Mouse (Mus musculus): ENCODE results near the gene Gm28048. TPM values are rescaled to one million over a fixed set of nuclear protein-coding genes. Genes with fewer than 3 reads are reported as not detected.

Gm28048 gene
- polyA plus RNA-seq, 1 experiment from 2014 or later = 15.8 TPM

DNA sequence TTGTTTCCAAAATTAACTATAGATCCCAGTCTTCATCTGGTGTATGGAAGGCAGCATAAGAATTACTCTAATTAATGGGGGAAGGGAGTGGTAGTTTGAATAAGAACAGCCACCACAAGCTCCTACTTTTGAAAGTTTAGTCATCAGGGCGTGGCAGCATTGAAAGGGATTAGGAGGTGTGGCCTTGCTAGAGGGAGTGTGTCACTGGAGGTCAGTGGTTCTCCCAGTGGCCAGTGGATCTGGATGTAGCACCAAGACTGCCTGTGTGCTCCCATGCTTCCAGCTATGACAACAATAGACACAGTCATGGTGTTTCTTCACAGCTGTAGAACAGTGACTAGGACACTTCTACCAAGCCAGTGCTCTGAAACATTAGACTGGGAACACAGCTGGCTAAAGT is 32.8 kb downstream of the Gm28048 start:
- Histone ChIP-seq H3K9ac (ENCODE audit: low read depth, low read length) (no peak overlapping the region), H3K9me3 (ENCODE audit: control insufficient read depth) (no peaks in the 10 kb centered on the region), H3K27ac (ENCODE audit: low read depth, low read length) (no peak overlapping the region), H3K4me1 (replicated peaks; ENCODE audit: control insufficient read depth, insufficient read depth, low read length) (no peaks in the 10 kb centered on the region), H3K4me2 (replicated peaks; ENCODE audit: low read depth) (no peak overlapping the region), H3K4me3 (ENCODE audit: low read depth, low read length) (no peak overlapping the region), H3K27me3 (replicated peaks; ENCODE audit: control insufficient read depth, insufficient read depth, low read length) (no peaks in the 10 kb centered on the region), H3K36me3 (ENCODE audit: control insufficient read depth, insufficient read depth) (0 out of 2 replicates have a peak, but pooled peaks cover 5% of the 10 kb centered on the region)
- WGBS = 90% methylated on average over 1 of the region's 1 CpGs
- TF ChIP-seq CTCF (IDR thresholded peaks at IDR 0.05; ENCODE audit: low read depth) = no peak
- no peak for ATAC-seq

DNA sequence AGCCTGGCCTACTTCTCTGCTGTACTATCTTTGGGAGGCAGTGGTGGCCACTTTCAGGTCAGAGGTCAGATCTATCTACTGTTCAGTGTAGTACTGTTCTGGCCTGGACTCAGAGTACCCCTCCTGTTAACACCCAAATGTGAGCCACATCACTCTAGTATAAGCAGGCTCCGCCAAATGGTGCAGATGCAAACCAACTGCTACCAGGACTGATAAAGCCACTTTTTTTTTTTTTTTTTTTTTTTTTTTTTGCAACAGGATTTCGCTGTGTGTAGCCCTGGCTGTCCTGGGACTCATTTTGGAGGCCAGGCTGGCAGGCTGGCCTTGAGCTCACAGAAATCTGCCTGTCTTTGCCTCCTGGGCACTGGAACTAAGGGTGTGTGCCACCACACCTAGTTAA is 42.9 kb downstream of the Gm28048 start:
- H3K27me3 ChIP-seq (replicated peaks; ENCODE audit: control insufficient read depth, insufficient read depth, low read length) = no peaks in the 10 kb centered on the region
- WGBS = 94% methylated on average over 2 of the region's 2 CpGs

DNA sequence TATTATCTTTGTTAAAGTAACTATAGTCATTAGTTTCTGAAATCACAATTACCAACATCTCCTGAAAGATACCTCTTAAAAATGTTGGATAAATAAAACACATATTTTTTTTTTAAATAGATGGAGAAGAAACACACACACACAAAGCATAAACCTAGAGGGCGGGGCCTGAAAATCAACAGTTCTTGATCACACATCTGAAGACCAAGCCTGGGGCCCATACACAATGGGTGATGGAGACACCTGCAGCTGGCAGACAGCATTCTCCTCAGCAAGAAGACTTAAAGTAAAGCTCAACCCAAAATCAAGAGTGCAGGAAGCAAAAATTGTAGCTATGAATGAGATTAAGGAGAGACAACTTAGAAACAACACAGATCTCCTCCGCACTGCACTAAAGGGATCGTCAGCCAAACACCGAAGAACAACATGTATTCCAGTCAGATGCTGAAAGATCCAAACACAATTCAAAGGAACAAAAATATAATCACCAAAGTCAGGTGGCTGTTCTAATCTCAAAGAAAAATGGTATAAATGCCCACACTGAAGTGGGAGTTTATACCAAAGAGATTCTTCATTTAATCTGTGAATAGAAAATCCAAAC is 44.1 kb downstream of the Gm28048 start:
- no peak for TF ChIP-seq CTCF (IDR thresholded peaks at IDR 0.05; ENCODE audit: low read depth)
- no peak overlapping the region for H3K27ac ChIP-seq (ENCODE audit: low read depth, low read length)
- H3K36me3 ChIP-seq (ENCODE audit: control insufficient read depth, insufficient read depth) = no peaks in the 10 kb centered on the region
- H3K9ac ChIP-seq (ENCODE audit: low read depth, low read length) = no peak overlapping the region
- WGBS = 95% methylated on average over 4 of the region's 4 CpGs
- H3K9me3 ChIP-seq (ENCODE audit: control insufficient read depth) = no peaks in the 10 kb centered on the region
- H3K4me3 ChIP-seq (ENCODE audit: low read depth, low read length) = no peak overlapping the region
- H3K27me3 ChIP-seq (replicated peaks; ENCODE audit: control insufficient read depth, insufficient read depth, low read length) = no peaks in the 10 kb centered on the region
- no peaks in the 10 kb centered on the region for H3K4me1 ChIP-seq (replicated peaks; ENCODE audit: control insufficient read depth, insufficient read depth, low read length)
- H3K4me2 ChIP-seq (replicated peaks; ENCODE audit: low read depth) = no peak overlapping the region
- no peak for ATAC-seq

More for the DNA sequence above, 42.9 kb downstream of the Gm28048 start:
- Histone ChIP-seq H3K4me3 (ENCODE audit: low read depth, low read length) (no peak overlapping the region), H3K4me1 (replicated peaks; ENCODE audit: control insufficient read depth, insufficient read depth, low read length) (no peaks in the 10 kb centered on the region), H3K27ac (ENCODE audit: low read depth, low read length) (no peak overlapping the region), H3K36me3 (ENCODE audit: control insufficient read depth, insufficient read depth) (no peaks in the 10 kb centered on the region), H3K9ac (ENCODE audit: low read depth, low read length) (no peak overlapping the region), H3K4me2 (replicated peaks; ENCODE audit: low read depth) (no peak overlapping the region), H3K9me3 (ENCODE audit: control insufficient read depth) (no peaks in the 10 kb centered on the region)
- ATAC-seq = no peak
- no peak for TF ChIP-seq CTCF (IDR thresholded peaks at IDR 0.05; ENCODE audit: low read depth)

DNA sequence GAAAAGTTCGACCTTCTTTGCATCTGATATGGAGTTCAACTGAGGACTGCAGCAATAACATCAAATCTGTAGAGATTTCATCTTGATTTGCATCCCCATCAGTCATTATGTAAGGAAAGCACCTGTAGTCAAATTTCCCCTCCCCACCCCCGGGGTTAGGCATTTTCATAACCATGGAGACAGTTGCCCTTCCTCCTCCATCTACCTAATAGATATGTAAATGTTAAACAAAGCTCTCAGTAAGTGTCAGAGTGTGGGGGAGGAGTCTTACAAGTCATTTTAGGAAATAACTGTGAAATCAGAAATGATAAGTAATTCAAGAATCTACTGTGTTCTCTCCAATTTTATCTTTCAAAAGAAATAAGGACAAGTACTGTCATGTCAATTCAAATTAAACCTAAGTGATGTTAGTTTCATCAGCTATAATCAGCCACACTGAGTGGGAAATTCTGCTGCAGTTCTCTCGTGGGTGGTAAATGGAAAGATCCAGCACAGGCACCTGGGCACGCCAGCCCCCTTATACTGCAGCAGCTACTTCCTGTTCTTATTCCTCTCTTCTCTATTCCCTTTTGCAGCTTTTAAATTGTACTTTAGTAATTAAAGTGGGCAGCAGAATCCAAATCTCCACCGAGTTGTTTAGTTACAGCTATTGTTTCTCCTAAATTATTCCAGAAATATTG is 45.3 kb downstream of the Gm28048 start:
- H3K4me2 ChIP-seq (replicated peaks; ENCODE audit: low read depth) = no peak overlapping the region
- H3K4me1 ChIP-seq (replicated peaks; ENCODE audit: control insufficient read depth, insufficient read depth, low read length) = no peaks in the 10 kb centered on the region
- H3K9me3 ChIP-seq (ENCODE audit: control insufficient read depth) = no peaks in the 10 kb centered on the region
- H3K9ac ChIP-seq (ENCODE audit: low read depth, low read length) = no peak overlapping the region
- TF ChIP-seq CTCF (IDR thresholded peaks at IDR 0.05; ENCODE audit: low read depth) = no peak
- H3K27me3 ChIP-seq (replicated peaks; ENCODE audit: control insufficient read depth, insufficient read depth, low read length) = no peaks in the 10 kb centered on the region
- WGBS = 58% methylated on average over 5 of the region's 5 CpGs
- no peaks in the 10 kb centered on the region for H3K36me3 ChIP-seq (ENCODE audit: control insufficient read depth, insufficient read depth)
- ATAC-seq = no peak
- H3K27ac ChIP-seq (ENCODE audit: low read depth, low read length) = no peak overlapping the region
- no peak overlapping the region for H3K4me3 ChIP-seq (ENCODE audit: low read depth, low read length)

DNA sequence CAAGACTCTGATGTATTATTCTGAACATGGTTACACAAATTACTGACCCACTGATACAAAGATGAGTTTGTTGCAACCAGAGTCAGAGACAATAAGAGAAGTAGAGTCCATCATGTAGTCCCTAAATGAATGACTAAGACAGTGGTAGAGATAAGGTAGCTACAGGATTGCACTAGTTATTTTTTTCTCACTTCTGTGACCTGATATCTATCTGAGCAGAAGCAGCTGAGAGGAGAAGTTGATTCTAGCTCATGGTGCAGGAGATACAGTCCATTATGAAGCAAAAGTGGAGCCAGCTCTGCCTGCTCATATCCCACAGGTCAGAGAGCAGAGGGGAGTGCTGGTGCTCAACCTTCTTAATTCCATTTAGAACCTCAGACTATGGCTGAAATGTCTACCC is 49.7 kb downstream of the Gm28048 start:
- no peaks in the 10 kb centered on the region for H3K9me3 ChIP-seq (ENCODE audit: control insufficient read depth)
- no peaks in the 10 kb centered on the region for H3K4me1 ChIP-seq (replicated peaks; ENCODE audit: control insufficient read depth, insufficient read depth, low read length)
- H3K4me2 ChIP-seq (replicated peaks; ENCODE audit: low read depth) = no peak overlapping the region
- H3K9ac ChIP-seq (ENCODE audit: low read depth, low read length) = no peak overlapping the region
- H3K27ac ChIP-seq (ENCODE audit: low read depth, low read length) = no peak overlapping the region
- no peaks in the 10 kb centered on the region for H3K27me3 ChIP-seq (replicated peaks; ENCODE audit: control insufficient read depth, insufficient read depth, low read length)
- no peak for ATAC-seq
- TF ChIP-seq CTCF (IDR thresholded peaks at IDR 0.05; ENCODE audit: low read depth) = no peak
- H3K4me3 ChIP-seq (ENCODE audit: low read depth, low read length) = no peak overlapping the region
- no peaks in the 10 kb centered on the region for H3K36me3 ChIP-seq (ENCODE audit: control insufficient read depth, insufficient read depth)

DNA sequence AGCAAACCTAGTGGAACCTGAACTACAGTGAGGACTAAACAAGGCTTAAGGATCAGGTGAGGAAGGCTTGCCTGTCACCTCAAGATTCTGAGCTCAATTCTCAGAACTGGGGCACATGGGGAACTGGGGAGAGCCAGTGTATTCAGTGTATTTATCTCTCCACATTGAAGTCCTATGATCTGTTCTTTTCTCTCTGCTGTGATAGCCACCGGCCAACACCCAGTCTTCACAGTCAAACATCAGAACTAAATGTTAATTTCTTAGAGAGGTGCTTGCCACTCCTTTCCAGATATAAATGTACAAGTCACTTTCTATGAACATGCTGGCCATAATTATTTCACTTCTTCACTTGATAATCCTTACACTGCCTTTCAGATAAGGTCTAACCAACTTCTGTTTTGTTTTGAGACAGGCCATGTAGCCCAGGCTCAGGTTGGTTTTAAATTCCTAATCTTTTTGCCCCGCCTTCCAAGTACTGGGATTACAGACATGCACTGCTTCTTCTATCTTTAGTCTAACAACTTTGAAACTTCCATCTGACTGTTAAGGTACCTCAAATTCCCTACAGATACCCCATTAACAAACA is 50.5 kb downstream of the Gm28048 start:
- Histone ChIP-seq H3K4me1 (replicated peaks; ENCODE audit: control insufficient read depth, insufficient read depth, low read length) (no peaks in the 10 kb centered on the region), H3K9ac (ENCODE audit: low read depth, low read length) (no peak overlapping the region), H3K27me3 (replicated peaks; ENCODE audit: control insufficient read depth, insufficient read depth, low read length) (no peaks in the 10 kb centered on the region), H3K36me3 (ENCODE audit: control insufficient read depth, insufficient read depth) (no peaks in the 10 kb centered on the region), H3K4me2 (replicated peaks; ENCODE audit: low read depth) (no peak overlapping the region), H3K4me3 (ENCODE audit: low read depth, low read length) (no peak overlapping the region), H3K9me3 (ENCODE audit: control insufficient read depth) (no peaks in the 10 kb centered on the region), H3K27ac (ENCODE audit: low read depth, low read length) (no peak overlapping the region)
- no peak for TF ChIP-seq CTCF (IDR thresholded peaks at IDR 0.05; ENCODE audit: low read depth)
- WGBS = 89% methylated on average over 2 of the region's 2 CpGs
- ATAC-seq = no peak

Data from intestine, postnatal 0 days (tissue).